Mouse (Mus musculus) kidney, adult 2 months (tissue): ENCODE measurements around the gene Ppm1l.

Source experiments
- CTCF ChIP-seq: fragments of 200-500 bp; conservative IDR thresholded peaks from 2 replicates; pipeline ENCODE4 v1.5.1; 2011; ENCODE audit warnings: low read depth, mild to moderate bottlenecking, control low read depth, low read length, moderate library complexity, mixed read lengths; ENCODE audit not compliant: insufficient read depth, insufficient read length
- POLR2A ChIP-seq: fragments of 200-500 bp; IDR thresholded peaks from one replicate; pipeline ENCODE4 v1.6.1; 2011; ENCODE audit warnings: low read depth, low read length, control low read depth

DNA sequence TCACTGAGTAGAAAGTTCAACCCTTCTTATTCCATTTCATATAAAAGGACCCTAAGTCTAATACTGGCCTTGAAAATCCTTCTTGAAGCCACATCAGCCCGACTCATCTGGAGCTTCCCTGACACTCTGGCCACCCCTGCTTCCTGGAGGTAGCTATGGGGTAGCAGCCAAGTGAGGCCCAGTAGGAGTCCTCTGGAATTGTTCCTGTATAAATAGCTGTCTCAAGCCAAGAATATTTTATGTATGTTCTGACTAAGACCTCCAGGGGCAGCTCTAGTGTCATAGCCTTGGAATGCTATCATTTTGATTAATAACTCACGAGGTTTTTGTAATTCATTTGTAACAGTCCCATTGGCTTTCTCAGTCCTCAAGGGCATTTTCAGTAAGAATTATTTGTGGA, 169.1 kb downstream of the Ppm1l start:
- TF ChIP-seq POLR2A (no peak), CTCF (no peak)
